Mouse (Mus musculus): ENCODE results near the gene Rbm47. TPM values are rescaled to one million over a fixed set of nuclear protein-coding genes. Genes with fewer than 3 reads are reported as not detected.

Rbm47 gene
- polyA plus RNA-seq, 1 experiment from 2014 or later: 0.75 TPM

DNA sequence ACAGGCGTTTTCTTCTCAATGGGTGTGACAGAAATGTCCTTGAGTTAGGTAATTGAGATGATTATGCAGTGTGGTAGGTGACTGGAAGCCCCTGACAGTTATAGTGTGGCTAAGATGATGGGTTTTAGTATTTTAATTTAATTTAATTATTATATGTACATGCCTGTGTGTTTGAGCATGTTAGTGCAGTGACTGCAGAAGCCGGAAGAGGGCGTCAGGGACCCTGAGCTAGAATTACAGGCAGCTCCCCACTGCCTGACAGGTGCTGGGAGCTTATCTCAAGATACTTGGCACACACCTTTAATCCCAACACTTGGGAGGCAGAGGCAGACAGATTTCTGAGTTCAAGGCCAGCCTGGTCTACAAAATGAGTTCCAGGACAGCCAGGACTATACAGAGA is 204.9 kb downstream of the Rbm47 start:
- WGBS: 89% methylated on average over 3 of the region's 3 CpGs
- ATAC-seq (ENCODE audit: insufficient number of reproducible peaks, low FRiP score, low TSS enrichment, low read depth) (no peak), DNase-seq (ENCODE audit: low spot score) (no peak)
- no peak overlapping the region for H3K9ac ChIP-seq (ENCODE audit: low read length)
- H3K27ac ChIP-seq (replicated peaks; ENCODE audit: low read depth, low read length): no peak overlapping the region
- no peak overlapping the region for H3K4me2 ChIP-seq (ENCODE audit: low read depth, severe bottlenecking)
- H3K27me3 ChIP-seq (ENCODE audit: control insufficient read depth, insufficient read depth, low read length): no peaks in the 10 kb centered on the region
- no peaks in the 10 kb centered on the region for H3K4me1 ChIP-seq (ENCODE audit: control insufficient read depth, insufficient read depth, low read length)
- H3K9me3 ChIP-seq (ENCODE audit: control insufficient read depth, low read length): no peaks in the 10 kb centered on the region
- H3K36me3 ChIP-seq (ENCODE audit: control insufficient read depth, insufficient read depth, low read length): no peaks in the 10 kb centered on the region
- H3K4me3 ChIP-seq (ENCODE audit: low read depth, low read length): no peak overlapping the region

DNA sequence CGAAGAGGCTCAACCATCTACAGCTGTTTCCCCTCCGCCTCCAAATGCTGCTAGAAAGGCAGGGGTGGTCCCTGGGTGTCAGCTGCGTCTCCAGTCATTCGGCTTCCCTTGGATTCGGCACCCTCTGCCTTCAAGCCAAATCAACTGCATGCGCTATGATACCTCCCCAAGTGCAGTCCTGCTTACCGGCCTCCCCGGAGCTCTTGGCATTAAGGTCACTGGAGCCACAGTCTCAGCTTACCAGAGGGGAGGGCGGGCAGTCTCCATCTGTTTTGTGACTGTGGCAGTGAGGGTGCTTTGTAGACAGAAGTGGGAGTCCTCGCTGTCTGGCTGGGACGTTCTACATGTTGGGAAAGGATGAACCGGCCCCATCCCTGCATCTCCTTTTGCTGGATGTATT is 205.8 kb downstream of the Rbm47 start:
- Histone ChIP-seq H3K4me1 (ENCODE audit: control insufficient read depth, insufficient read depth, low read length) (no peaks in the 10 kb centered on the region), H3K4me3 (ENCODE audit: low read depth, low read length) (no peak overlapping the region), H3K9me3 (ENCODE audit: control insufficient read depth, low read length) (no peaks in the 10 kb centered on the region), H3K27me3 (ENCODE audit: control insufficient read depth, insufficient read depth, low read length) (no peaks in the 10 kb centered on the region), H3K4me2 (ENCODE audit: low read depth, severe bottlenecking) (no peak overlapping the region), H3K36me3 (ENCODE audit: control insufficient read depth, insufficient read depth, low read length) (no peaks in the 10 kb centered on the region), H3K27ac (replicated peaks; ENCODE audit: low read depth, low read length) (no peak overlapping the region), H3K9ac (ENCODE audit: low read length) (no peak overlapping the region)
- WGBS: 55% methylated on average over 12 of the region's 12 CpGs
- no peak for ATAC-seq (ENCODE audit: insufficient number of reproducible peaks, low FRiP score, low TSS enrichment, low read depth)
- no peak for DNase-seq (ENCODE audit: low spot score)

Small RNA genes lying within 50 kb of the gene (microRNA-seq; reads per million reads assigned to microRNA genes)
- gene Gm25952: not detected

Other genes with a start within 250 kb of the Rbm47 start
- gene Chrna9, start 238.2 kb downstream of the Rbm47 start, polyA plus RNA-seq (2014; fragmentation: Nextera tagmentation; extraction: Ambion mirVana): 0.59 and 0.64 TPM in 2 replicates
- gene 9130230L23Rik, start 168.8 kb downstream of the Rbm47 start, polyA plus RNA-seq (2014; fragmentation: Nextera tagmentation; extraction: Ambion mirVana): not detected in 2 replicates
- 0.44 and 0.48 TPM in 2 replicates for gene Nsun7, start 86.8 kb upstream of the Rbm47 start, polyA plus RNA-seq (2014; fragmentation: Nextera tagmentation; extraction: Ambion mirVana)

Measured in limb, embryonic 11.5 days (tissue).